Mouse (Mus musculus) hindbrain, embryonic 16.5 days (tissue): ENCODE measurements around the gene Cma2. TPM values are rescaled to one million over a fixed set of nuclear protein-coding genes. Genes with fewer than 3 reads are reported as not detected.
A peak's percentile ranks its signal among the peaks of the same experiment; 100 is the strongest.

ENCODE experiments used
- ATAC-seq: fragments of 200-750 bp; cut with Nextera tagmentation; 2 replicates; pipeline ENCODE4 v1.8.0; 2017; ENCODE audit warnings: moderate TSS enrichment, moderate library complexity
- H3K27ac ChIP-seq: fragments of 300-500 bp; sonication (generic); 2 replicates; pipeline ENCODE4 v1.5.1; 2014; ENCODE audit warnings: low read depth, mild to moderate bottlenecking, control low read depth, low read length, moderate library complexity
- H3K27me3 ChIP-seq: fragments of 300-500 bp; sonication (generic); replicated peaks from 2 replicates; pipeline ENCODE4 v1.6.1; 2014; ENCODE audit warnings: low read length; ENCODE audit not compliant: control insufficient read depth, insufficient read depth
- H3K36me3 ChIP-seq: fragments of 300-500 bp; sonication (generic); 2 replicates; pipeline ENCODE4 v1.6.1; 2014; ENCODE audit warnings: mild to moderate bottlenecking, low read length, moderate library complexity, mixed read lengths; ENCODE audit not compliant: control insufficient read depth, insufficient read depth
- H3K4me1 ChIP-seq: fragments of 300-500 bp; sonication (generic); 2 replicates; pipeline ENCODE4 v1.6.1; 2014; ENCODE audit warnings: low read depth, low read length; ENCODE audit not compliant: control insufficient read depth, insufficient read depth
- H3K4me2 ChIP-seq: fragments of 300-500 bp; sonication (generic); 2 replicates; pipeline ENCODE4 v1.6.1; 2014; ENCODE audit warnings: mild to moderate bottlenecking, low read length, control low read depth, moderate library complexity
- H3K4me3 ChIP-seq: fragments of 300-500 bp; sonication (generic); 2 replicates; pipeline ENCODE4 v1.5.1; 2014; ENCODE audit warnings: mild to moderate bottlenecking, low read length, control low read depth, moderate library complexity
- H3K9ac ChIP-seq: fragments of 300-500 bp; sonication (generic); 2 replicates; pipeline ENCODE4 v1.6.1; 2014; ENCODE audit warnings: low read depth, mild to moderate bottlenecking, control low read depth, low read length, moderate library complexity
- H3K9me3 ChIP-seq: fragments of 300-500 bp; sonication (generic); 2 replicates; pipeline ENCODE4 v1.6.1; 2014; ENCODE audit warnings: mild to moderate bottlenecking, low read length, moderate library complexity; ENCODE audit not compliant: control insufficient read depth
- WGBS: fragments of 180-500 bp; shearing (Covaris S2); extraction: QIAGEN DNeasy Blood & Tissue Kit; methylation state at CpG from one replicate; pipeline ENCODE4 v1.1.7; 2014; 5-methylcytosine and 5-hydroxymethylcytosine counted together
- polyA plus RNA-seq: library from polyadenylated mRNA; unstranded; fragments of >200 nt; fragmentation: Nextera tagmentation; extraction: Ambion mirVana; gene quantifications from 2 replicates; pipeline ENCODE4 v1.2.1, GENCODE M21; 2015

The Cma2 gene
- polyA plus RNA-seq, result not detected in 2 replicates

DNA sequence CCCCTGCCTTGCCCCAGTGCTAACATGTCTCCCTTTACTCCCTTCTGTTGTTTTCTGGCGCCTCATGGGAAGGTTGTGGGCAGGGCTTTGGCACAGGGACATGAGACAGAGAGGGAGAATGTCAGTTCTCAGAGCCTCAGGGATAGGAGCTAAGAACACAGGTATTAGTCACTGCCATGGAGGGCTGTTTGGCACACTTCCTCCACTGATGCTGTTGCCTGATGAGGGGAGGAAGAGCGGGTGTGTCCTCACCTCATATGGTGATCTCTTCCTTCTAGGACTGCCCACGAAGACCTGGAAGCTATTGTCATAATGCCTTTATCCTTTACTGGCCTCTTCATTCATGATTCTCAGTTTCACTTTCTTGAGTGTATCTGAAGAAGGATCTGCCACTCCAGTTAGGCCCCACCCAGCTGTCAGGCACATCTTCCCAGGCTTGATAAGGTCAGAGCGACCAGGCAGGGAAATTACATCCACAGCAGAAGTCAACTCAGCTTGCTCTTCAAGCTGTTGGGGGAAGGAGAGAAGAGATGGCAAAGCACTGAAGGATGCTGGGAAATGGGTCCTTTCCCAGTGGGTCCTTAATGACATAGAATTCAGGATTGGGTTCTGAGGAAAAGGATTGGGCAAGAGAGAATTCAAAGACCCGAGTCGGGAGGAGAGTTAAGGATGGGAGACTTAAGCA, at the start of gene Cma2:
Gene Cma2 (plus strand): TSS at position 635 of the 685 bp plus-strand sequence.
- ATAC-seq, result no peak
- Histone ChIP-seq H3K27me3 (no peaks in the 10 kb centered on the region), H3K27ac (no peak within 1 kb of the TSS), H3K4me2 (no peak within 1 kb of the TSS), H3K4me3 (no peak within 1 kb of the TSS), H3K36me3 (no peaks in the 10 kb centered on the region), H3K9ac (no peak within 1 kb of the TSS), H3K9me3 (no peaks in the 10 kb centered on the region), H3K4me1 (no peaks in the 10 kb centered on the region)
- 88% methylated on average over 6 of the region's 6 CpGs for WGBS

DNA sequence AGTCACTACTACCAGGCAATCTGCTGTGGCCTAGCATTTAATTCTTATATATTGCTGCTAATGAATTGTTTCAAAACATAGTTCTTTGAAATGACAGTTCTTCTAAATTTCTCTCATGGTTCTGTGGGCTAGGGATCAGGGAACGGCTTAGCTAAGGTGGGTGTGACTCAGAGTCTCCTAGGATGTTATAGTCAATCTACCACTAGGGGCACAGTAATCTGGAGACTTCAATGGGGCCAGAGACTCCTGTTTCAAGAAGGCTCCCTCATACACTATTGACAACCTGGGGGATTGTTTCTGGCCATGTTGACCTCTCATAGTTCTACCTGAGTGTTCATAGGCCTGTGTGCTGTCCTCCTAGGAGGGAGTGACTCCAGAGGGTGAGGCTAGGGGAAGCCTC, 45.3 kb upstream of the Cma2 start:
- H3K9me3 ChIP-seq, result no peaks in the 10 kb centered on the region
- no peaks in the 10 kb centered on the region for H3K36me3 ChIP-seq
- WGBS, result 34% methylated on average over 1 of the region's 1 CpGs
- no peak for ATAC-seq
- no peak overlapping the region for H3K4me2 ChIP-seq
- H3K9ac ChIP-seq, result no peak overlapping the region
- no peak overlapping the region for H3K27ac ChIP-seq
- no peaks in the 10 kb centered on the region for H3K27me3 ChIP-seq
- H3K4me3 ChIP-seq, result no peak overlapping the region
- peaks cover 6% of the 10 kb centered on the region for H3K4me1 ChIP-seq

DNA sequence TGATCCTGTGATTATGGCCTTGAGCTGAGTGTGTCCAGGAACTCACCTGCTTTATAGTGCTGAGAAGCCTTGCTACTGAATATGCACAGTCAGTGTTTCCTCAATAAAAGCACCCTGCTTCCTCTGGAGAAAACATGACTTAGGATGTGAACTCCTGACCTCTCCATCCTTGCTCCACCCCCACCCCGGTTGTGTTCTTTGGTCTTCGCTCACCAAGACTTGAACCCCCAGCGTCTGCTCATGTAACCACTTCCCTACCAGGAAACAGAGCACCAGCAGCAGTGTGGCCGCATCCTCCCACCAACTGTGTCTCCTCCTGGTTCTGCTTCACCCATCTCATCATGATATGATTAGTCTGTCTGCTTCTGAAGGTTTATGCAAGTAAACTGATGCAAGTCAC, 37.4 kb upstream of the Cma2 start:
- WGBS, result 63% methylated on average over 4 of the region's 4 CpGs
- no peaks in the 10 kb centered on the region for H3K27me3 ChIP-seq
- H3K36me3 ChIP-seq, result no peaks in the 10 kb centered on the region
- H3K27ac ChIP-seq, result no peak overlapping the region
- no peak overlapping the region for H3K9ac ChIP-seq
- no peak overlapping the region for H3K4me3 ChIP-seq
- H3K4me1 ChIP-seq, result no peaks in the 10 kb centered on the region
- peaks cover 2% of the 10 kb centered on the region; the same call in 1 of the 2 replicates for H3K9me3 ChIP-seq
- ATAC-seq, result no peak
- H3K4me2 ChIP-seq, result no peak overlapping the region

DNA sequence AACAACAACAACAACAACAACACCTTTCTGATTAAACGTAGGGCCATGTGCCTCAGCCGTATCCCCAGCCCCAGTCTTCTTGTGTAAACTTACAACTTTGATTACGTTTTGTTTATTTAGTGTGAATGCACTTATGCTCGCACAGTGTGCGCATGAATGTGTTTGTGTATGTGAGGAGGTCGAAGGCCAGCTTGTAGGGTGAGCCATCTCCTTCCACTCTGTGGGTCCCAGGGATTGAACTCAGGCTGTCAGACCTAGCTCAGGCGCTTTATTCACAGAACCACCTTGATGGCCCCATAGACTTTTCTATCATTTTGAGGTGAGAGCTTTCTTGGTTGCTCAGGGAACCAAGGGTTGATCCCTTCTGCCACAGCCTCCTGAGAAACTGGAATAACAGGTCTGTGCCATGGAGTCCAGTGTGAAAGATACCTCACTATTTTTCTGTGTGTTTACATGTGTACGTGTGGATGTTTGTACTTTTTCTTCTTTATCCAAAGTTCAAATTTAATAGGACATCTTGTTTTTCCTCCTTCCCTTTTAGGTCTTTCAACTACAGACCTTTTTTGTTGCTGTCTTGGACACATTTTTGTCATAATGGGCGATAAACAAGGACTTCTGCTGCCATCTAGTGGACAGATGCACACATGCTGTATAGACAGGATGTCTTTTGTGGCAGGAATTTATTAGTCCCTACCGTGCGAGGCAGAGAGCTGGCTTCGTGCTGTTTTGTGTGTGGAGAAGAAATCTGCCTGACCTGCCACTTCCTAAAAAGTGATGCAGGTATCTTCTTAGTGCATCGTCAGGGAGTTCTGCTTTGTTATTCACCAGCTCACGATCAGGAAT, 32.3 kb upstream of the Cma2 start:
- peaks cover 2% of the 10 kb centered on the region; the same call in 1 of the 2 replicates for H3K9me3 ChIP-seq
- 41% methylated on average over 14 of the region's 14 CpGs for WGBS
- H3K9ac ChIP-seq, result peak overlapping the region; percentile 58
- no peaks in the 10 kb centered on the region for H3K27me3 ChIP-seq
- H3K4me1 ChIP-seq, result no peaks in the 10 kb centered on the region
- no peak overlapping the region for H3K4me3 ChIP-seq
- peak overlapping the region; percentile 38 for H3K4me2 ChIP-seq
- H3K27ac ChIP-seq, result no peak overlapping the region
- ATAC-seq, result peak; percentile 90
- H3K36me3 ChIP-seq, result no peaks in the 10 kb centered on the region

DNA sequence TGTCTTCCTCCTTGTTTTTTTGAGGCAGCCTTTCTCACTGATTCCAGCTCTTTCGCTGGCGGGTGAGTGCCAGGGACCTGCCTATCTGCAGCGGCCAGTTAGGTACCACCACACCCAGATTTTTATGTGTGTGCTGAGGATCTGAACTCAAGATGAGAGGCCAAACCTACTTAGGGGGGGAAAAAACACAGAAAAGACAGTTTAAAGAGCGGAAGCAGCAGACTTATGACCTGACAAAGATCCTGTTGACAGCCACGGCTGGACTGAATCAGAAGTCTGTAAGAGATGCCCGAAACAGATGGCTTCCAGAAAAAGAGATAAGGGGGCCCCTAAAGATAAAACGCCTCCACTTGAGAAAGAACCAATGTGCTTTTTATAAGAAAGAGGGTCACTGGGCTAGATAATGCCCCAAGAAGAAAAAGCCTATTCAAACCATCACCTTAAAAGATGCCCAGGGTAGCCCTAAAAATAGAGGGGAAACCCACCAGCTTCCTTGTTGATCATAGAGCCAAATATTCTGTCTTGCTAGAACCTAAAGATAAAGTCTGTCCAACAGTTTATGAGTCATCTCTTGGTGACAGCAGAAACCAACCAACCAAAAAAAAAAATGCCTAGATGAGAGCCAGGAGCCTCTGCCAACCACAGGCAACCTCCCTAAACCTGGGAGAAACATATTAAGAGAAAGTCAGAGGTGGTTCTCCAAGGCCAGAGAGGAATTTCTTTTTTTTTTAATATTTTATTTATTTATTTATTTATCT, 28.1 kb upstream of the Cma2 start:
- ATAC-seq, result no peak
- 86% methylated on average over 7 of the region's 7 CpGs for WGBS
- Histone ChIP-seq H3K9me3 (no peaks in the 10 kb centered on the region), H3K27ac (no peak overlapping the region), H3K36me3 (no peaks in the 10 kb centered on the region), H3K4me2 (no peak overlapping the region), H3K4me1 (no peaks in the 10 kb centered on the region), H3K4me3 (no peak overlapping the region), H3K9ac (no peak overlapping the region), H3K27me3 (no peaks in the 10 kb centered on the region)

DNA sequence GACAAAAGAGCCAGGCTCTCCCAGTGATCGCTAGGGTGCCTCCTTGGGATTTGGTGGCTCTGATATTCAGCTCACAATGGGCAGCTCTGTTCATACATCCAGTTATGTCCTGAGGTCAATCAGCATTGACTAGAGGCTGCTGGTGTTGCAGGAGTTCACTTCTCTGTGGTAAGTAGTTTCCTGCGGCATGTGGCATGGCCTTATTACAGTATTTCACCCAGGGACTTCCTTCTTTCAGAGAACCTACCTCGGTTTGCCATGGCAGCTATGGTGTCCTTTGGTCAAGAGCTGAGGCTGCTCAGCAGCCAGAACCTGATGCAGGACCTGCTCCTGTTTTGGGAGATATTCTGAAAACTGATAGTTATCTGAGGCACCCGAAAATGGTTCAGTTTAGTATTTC, 23.9 kb upstream of the Cma2 start:
- H3K9ac ChIP-seq, result no peak overlapping the region
- no peak overlapping the region for H3K4me2 ChIP-seq
- H3K9me3 ChIP-seq, result no peaks in the 10 kb centered on the region
- H3K27me3 ChIP-seq, result no peaks in the 10 kb centered on the region
- no peak overlapping the region for H3K4me3 ChIP-seq
- H3K4me1 ChIP-seq, result no peaks in the 10 kb centered on the region
- ATAC-seq, result no peak
- WGBS, result 87% methylated on average over 4 of the region's 4 CpGs
- no peak overlapping the region for H3K27ac ChIP-seq
- H3K36me3 ChIP-seq, result no peaks in the 10 kb centered on the region

DNA sequence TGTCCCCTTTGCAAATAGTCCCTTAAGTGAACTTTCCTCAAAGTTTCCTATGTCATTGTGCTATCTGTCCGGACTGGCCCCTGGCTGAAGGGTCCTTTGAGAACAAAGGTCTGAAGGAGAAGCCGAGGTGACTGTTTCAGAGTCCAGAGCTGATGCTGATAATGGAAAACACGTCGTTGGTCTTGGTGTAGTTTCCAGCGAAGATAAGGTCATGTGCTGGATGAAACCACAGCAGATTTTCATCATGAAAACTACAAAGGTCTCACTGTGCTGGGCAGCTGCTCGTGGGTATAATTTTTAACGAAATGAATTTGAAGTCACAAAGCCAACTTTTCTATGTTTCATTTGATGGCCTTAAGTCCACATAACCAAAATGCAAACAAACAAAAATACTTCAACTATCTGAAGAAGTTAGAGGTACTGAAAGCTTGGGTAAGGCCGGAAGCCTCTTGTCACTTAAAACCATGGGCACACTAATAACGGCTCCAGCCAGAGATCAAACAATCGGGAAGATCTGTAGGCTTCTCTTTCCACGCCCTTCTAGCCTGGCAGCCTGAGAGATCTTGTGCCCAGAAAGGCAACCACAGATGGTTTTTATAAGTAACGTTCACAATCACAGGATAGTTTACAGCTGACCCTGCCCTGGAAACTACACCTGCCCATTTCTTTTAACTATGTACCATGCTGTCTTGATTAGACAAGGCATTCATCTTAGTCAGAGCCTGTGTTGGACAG, 21.4 kb upstream of the Cma2 start:
- Histone ChIP-seq H3K9ac (no peak overlapping the region), H3K27me3 (no peaks in the 10 kb centered on the region), H3K36me3 (no peaks in the 10 kb centered on the region), H3K9me3 (no peaks in the 10 kb centered on the region), H3K27ac (no peak overlapping the region), H3K4me3 (no peak overlapping the region), H3K4me2 (no peak overlapping the region), H3K4me1 (no peaks in the 10 kb centered on the region)
- 81% methylated on average over 12 of the region's 12 CpGs for WGBS
- no peak for ATAC-seq

DNA sequence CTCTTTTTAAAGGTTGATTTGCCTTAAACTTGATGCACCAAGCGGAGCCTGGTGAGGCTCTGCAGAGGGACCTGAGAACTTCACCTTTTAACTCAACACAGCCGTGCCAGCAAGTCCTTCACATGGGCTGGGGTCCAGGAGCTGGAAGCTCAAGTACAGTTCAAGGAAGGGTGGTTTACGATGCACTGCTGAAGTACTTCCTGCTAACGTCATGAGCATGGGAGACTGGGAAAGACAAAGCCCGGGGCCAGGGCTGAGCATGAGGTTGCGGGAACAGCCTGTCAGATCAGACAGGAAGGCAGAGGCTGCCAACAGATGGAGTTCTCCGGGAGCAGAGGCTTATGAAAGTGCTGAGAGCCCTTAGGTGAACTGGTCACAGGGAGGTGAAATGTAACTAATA, 17.2 kb upstream of the Cma2 start:
- Histone ChIP-seq H3K4me2 (no peak overlapping the region), H3K36me3 (no peaks in the 10 kb centered on the region), H3K27me3 (no peaks in the 10 kb centered on the region), H3K27ac (no peak overlapping the region), H3K4me1 (no peaks in the 10 kb centered on the region), H3K9me3 (no peaks in the 10 kb centered on the region), H3K4me3 (no peak overlapping the region), H3K9ac (no peak overlapping the region)
- WGBS, result 55% methylated on average over 7 of the region's 7 CpGs
- ATAC-seq, result no peak
